Mouse (Mus musculus) ES-Bruce4 (cell line): ENCODE measurements at regions not wholly inside any gene's neighbourhood (a gene's known extent, or its start where the extent isn't known, plus 50 kb on each side); places are given as distances from the start of the nearest gene placed in this dataset.

Experiments used
- CTCF ChIP-seq: IDR thresholded peaks from one replicate; pipeline ENCODE4 v1.8.1; 2011; ENCODE audit warnings: low read depth, low read length
- EP300 ChIP-seq: IDR thresholded peaks from 2 replicates; pipeline ENCODE4 v1.6.1; 2011; ENCODE audit warnings: low read depth, low read length; ENCODE audit not compliant: insufficient read depth
- POLR2A ChIP-seq: IDR thresholded peaks from one replicate; pipeline ENCODE4 v1.8.1; 2011; ENCODE audit warnings: low read length; ENCODE audit not compliant: insufficient read depth

DNA sequence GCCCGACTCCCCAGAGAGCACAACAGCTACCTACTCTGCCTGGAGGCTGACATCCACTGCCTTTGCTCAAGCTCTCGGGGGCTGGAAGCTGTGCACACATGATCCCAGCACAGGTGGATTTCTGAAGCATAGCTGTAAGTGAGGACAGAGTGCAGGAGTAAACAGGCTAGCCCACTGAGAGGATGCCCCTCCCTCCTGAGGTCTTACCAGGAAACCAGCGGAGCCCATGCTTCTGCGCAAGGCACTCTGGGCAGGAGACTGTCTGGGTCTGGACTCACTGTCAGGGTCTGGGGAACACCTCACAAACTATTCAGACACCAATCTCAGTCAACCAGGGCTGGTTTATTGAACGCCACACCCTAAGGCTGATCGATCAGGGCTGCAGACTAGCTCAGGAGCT is 197.2 kb upstream of the Eef2kmt start:
- no peak for TF ChIP-seq POLR2A
- TF ChIP-seq CTCF, result no peak
- no peak for TF ChIP-seq EP300
